Mouse (Mus musculus) MEL-GATA-1-ER (cell line): ENCODE measurements around the gene Rbp3.

Source experiments
- DNase-seq: peaks from one replicate; pipeline ENCODE4 v3.0.0-alpha.2; 2012; ENCODE audit warnings: low read depth; ENCODE audit errors: extremely low read depth

The Rbp3 gene

DNA sequence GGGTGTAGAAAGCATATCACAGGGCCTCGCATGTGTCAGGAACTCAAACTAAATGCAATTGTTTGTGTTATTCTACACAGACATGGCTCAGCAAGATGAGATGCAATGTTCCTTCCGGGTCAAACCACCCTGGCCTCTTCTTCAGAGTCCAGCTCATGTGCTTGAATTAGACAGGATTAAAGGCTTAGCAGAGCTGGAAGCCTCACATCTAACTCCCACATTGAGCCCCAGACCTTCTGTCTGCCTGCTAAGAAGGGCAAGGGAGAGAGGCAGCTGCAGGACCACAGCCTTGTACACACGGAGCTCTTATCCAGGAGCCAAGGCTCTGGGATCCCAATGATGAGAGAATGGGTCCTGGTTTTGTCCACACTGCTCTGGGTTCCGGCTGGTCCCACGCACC is at the start of gene Rbp3:
TSS of gene Rbp3 (plus strand) at position 243 of the 400 bp plus-strand sequence.
- DNase-seq: no peak

DNA sequence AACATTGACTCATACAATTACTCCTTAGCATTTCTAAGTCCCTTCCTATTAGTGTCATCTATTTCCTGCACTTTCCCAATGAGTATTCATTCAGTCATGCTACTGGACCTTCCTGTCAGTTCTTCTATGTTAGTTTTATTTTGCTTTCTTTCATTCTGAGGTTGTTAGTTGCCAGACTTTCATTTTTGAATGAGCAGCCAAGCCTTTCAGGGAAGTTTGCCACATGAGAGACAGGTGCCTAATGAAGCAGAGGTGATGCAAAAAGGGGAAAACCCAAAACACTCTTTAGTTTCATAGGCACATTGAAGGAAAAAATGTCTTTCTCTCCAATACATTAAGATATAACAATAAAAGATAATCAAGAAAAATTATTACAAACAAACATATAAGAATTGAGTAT is 49.0 kb upstream of the Rbp3 start:
- DNase-seq: no peak

DNA sequence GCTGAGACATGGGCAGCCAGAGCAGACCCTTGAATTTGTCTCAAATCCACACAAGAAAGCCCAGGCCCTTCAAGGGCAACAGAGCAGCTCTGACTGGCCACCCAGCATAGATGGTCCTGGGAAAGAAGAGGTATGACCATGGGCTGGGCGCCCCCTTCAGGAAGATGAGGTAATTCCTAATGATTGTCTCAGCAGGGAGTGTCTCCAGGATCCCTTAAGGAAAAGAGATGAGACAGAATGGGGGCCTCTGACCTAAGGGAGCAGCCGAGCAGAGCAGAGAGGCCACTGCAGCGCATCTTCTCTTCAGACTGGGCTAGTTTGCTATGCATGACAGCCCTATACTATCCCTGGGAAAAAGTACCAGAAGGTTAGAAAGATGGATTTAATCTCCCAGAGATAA is 40.1 kb upstream of the Rbp3 start:
- no peak for DNase-seq

DNA sequence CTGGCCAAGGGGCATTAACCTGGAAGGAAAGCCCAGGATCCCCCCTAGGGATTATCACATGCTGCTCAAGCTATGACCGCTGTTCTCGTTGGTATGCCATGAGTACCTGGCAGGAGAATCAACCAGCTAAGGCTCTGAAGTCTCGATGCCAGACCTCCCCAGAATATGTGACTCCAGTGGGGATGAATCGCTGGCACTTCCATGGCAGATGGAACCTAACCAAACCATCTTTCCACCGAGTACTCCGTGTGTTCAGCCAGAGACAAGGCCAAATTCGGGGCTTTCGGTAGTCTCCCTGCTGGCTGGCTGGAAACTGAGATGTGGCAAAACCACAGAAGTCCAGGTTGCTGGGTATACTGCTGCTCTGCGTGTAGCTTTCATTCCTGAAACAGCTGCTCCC is 39.6 kb upstream of the Rbp3 start:
- DNase-seq: no peak

DNA sequence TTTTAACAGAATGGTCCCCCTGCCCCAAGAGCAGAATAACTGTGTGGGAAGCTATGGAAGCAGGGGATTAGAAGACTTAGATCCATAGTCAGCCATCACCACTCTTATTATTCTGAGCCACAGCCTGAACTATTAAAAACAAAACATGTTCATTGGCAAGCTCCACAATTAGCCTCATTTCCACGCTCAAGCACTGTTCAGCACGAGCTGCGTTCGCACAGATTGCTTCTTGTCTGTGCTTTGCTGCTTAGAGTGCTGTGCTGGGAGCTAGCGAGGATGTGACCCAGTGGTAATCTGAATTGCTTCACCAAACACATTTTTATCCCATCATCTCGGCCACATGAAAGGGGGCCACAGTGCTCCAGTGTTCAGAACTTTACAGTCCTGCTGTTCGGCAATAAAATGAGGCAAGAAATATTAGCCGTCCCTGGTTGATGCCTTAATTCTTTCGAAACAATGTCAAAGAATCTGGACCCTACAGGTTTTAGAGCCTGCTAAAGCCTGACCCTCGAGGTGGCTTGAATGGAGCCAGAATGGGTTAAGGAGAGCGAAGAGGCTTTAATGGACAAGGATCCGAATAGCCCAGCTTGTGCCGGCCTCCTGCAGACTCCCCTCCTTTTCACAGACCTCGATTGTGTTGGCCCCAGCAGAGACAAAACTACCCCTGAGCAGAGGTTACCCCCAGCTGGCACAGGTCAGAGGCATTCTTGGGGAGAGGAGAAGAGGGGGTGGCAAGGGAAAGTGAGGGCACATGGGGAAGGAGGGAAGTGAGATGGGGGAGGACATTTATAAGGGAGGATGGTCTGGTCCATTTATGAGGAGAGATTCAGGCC is 32.9 kb upstream of the Rbp3 start:
- DNase-seq: no peak

DNA sequence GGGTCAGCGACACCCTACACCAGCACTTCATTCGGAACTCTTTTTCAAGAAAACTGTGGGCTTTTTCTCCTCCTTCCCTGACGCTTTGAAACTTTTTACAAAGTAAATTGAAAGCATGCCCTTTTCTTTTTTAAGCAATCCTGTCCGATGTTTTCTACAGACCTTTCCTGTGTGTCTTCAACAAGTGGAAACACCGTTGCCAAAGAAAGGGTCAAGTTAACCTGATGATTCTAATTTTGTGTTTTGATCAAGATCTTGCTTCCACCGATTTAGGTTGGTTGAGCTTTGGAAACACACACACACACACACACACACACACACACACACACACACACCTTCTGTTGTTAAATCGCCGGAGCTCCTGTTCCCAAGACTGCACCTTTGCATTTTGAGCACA is 31.0 kb upstream of the Rbp3 start:
- no peak for DNase-seq

DNA sequence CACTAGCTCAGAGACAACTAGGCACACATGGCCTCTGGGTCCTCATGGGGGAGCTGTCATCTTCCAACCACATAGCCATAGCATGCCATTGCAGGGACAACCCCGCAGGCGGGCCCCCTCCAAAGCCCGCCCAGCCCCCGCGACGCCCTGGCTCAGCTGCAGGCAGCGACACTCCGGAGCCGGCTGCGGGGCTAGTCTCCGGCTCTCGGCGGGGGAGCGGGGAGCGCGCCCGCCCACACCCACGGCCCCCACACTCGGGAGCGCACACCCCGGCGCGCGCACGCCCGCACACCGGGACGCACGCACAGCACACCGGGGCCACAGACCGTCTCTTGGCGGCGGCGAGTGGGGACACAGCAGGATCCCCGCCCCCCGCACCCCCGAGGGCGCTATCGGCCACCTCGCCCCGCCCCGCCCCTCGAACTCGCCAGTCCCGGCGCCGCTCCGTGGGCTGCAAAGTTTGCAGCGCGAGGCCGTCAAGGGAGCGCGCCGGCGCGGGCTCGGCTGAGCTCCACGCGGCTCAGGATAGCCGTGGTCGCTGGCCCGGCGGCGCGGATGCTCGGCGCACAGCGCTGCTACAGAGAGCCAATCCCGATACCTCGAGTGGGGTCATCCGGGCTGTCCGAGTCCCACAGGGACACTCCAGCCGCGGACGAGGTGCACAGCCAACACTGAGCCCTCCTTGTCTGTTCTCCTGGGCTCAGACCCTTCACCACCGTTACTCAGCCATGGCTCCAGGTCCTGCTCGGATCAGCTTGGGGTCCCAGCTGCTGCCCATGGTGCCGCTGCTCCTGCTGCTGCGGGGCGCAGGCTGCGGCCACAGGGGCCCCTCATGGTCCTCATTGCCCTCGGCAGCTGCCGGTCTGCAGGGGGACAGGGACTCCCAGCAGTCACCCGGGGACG is 30.4 kb upstream of the Rbp3 start, which contains the start of gene Gdf10:
TSS of gene Gdf10 (plus strand) at position 420 of the 903 bp plus-strand sequence.
- no peak for DNase-seq

DNA sequence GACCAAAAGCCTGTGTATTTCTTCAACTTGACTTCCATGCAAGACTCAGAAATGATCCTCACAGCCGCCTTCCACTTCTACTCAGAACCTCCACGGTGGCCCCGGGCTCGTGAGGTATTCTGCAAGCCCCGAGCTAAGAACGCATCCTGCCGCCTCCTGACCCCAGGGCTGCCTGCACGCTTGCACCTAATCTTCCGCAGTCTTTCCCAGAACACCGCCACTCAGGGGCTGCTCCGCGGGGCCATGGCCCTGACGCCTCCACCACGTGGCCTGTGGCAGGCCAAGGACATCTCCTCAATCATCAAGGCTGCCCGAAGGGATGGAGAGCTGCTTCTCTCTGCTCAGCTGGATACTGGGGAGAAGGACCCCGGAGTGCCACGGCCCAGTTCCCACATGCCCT is 21.9 kb upstream of the Rbp3 start:
- DNase-seq: no peak

DNA sequence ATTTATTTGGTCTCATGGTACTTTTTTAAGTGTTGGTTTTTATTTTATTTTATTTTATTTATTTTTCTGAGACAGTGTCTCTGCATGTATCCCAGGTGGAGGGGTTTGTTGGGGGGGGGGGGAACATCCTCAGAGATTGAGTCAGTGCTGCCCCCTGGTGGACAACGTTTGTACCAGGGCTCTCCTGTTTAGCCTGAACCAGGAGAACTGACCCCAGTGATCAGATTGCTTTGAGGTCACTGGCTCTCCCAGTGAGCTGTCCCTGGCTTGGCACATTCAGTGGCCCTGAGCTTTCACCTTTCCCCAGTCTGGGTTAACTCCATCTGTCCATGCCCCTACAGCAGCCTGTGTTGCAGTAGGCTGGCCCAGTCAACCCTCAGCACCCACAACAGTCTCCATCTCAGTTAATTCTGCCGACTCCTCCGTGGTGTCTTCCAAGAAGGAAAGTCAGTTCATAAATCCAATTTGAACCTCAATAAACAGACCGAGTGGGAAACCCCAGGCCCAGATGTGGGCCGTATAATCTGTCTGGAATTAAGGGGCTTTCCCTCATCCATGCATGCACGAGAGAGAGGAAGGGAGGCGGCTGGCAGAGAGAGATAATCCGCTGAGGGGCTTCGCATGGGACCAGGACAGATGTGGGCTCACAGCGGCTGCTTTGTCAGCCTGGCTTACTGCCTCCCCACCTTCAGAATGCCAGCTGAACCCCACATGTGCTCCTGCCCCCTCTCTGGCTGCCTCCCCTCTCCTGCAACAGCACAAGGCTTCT is 20.7 kb upstream of the Rbp3 start:
- no peak for DNase-seq

DNA sequence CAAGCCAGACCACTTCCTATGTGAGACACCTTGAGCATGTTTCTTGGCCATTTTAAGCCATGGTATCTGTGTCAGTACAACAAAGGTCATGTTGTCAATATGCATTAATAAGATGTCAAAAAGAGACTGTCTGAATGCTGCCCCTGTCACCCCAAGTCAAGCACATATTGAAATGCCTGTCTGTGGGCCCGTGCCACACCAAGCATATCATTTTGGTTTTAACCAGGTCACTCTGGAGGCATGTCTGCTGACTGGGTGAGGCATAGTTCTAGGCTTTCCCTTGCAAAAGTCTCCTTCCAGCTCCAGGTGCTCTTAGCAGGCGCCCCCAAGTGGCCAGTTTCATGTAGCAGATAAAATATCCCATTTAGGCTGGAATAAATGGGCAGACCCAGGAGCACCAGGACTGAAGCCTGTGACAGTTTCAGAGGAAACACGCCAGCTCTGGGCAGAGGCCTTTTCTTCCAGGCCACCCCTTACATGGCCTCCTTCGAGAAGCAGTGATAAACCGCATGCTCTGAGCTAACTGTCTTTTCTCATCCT is 20.0 kb upstream of the Rbp3 start:
- DNase-seq: no peak

DNA sequence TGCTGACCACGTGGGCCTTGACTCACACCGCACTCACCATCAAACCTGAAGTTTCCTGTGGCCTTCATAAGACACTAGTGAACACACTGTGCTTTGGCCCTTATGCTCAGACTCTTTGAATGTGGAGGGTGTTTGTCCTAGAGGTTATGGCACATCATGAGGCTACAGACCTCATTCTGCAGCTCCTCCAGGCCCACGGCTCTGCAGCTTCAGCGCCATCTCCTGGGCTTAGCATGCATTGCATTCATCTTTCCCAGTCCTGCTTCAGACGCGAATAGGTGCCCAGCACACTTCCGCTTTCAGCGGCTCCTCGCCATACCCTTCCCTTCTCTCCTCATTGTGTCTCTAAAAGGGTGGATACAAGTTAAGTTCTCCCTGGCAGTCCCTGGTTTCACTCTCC is 14.7 kb upstream of the Rbp3 start:
- no peak for DNase-seq

DNA sequence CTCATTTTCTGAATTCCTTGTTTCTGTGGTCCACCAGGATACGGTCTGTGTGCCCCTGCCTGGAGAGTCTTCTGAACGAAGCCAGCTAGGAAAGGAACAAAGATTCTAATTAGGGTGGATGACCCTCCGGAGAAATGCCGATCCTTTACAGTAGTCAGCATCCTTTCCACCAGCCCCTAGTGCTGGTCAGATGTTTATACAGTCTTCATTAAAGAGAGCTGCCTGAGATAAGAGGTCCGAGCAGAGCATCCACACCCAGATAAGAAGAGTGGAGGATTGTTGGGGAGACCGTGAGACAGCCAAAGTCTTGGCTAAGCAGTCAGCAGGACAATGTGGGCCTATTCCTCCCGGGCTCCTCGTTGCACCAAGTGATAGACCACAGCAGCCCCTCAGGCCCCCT is 13.1 kb upstream of the Rbp3 start, which contains the start of gene Gdf2:
TSS of gene Gdf2 (plus strand) at position 301 of the 400 bp plus-strand sequence.
- DNase-seq: no peak

DNA sequence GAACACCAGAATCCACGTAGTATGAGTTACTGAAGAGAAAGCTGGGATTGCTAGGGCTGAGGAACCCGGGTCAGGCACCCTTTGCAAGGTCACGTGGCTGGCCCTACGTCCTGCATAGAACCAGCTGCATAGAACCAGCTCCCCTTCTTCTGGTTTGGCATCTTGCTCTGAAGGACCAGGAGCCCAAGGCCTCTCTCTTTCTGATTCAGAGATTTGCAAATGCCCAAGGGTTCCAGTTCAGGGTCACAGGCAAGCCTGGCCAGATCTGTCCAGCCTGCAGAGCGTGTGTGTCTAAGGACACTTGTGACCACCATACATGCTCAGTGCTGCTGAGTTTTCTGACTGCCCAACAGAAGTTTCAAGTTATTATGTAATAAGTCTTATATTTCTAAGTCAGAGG is 11.6 kb upstream of the Rbp3 start:
- no peak for DNase-seq

DNA sequence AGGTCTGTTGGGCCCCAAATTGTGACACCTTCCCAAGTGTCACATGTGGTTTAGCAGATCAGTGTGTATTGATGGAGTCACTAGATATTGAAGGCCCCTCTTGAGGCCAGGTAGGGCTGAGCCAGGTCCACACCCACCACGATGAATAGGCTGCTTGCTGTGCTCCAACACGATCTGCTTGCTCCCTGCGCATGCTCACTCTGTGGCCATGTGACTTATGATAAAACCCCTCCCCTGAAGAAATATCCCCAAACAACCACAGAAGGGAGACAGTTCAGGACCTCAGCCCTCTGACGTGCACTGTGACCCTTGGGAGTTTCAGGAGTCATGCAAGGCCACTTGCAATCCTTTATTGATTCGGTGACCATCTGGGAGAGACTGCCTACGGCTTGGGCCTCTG is 7.7 kb upstream of the Rbp3 start:
- no peak for DNase-seq

DNA sequence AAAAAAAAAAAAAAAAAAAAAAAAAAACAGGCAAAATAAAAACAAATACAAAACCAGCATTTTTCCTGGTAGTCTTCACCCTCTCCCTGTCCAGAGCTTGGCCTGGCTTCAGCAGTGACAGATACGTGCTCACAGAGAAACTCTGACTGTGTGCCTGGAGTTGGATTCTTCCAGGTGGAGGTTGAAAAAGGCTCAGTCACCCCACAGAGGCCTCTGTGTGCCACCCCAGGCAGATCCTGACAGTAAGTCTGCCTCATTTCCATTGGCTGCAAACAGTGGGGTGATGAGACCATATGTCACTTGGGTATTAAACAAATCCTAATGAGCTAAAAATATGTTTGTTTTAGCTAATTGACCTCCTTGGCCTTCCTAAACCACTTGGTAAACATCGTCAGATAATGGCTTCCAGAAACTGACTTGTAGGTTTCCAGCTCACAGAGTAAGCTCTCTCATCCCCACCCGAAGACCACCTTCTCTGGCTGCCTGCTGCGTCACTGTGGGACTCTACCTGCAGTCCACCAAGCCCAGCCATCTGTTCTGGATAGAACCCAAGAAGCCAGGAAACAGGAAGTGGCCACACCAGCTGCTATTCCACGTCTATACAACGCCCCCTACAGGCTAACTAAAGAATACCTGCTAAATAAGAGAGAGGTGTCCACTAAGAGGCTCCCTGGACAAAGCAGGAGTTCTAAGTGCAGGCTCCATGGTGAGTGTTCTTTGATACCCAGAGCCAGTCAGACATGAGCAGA is 1.4 kb upstream of the Rbp3 start:
- no peak for DNase-seq

DNA sequence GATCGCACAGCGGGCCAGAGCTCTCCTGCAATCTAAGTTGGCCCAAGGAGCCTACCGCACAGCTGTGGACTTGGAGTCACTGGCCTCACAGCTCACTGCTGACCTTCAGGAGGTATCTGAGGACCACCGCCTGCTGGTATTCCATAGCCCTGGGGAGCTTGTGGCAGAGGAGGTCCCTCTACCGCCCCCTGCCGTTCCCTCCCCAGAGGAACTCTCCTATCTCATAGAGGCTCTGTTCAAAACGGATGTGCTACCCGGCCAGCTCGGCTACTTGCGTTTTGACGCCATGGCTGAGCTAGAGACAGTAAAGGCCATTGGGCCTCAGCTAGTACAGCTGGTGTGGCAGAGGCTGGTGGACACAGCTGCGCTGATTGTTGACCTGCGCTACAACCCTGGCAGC is 2.3 kb downstream of the Rbp3 start:
- no peak for DNase-seq

DNA sequence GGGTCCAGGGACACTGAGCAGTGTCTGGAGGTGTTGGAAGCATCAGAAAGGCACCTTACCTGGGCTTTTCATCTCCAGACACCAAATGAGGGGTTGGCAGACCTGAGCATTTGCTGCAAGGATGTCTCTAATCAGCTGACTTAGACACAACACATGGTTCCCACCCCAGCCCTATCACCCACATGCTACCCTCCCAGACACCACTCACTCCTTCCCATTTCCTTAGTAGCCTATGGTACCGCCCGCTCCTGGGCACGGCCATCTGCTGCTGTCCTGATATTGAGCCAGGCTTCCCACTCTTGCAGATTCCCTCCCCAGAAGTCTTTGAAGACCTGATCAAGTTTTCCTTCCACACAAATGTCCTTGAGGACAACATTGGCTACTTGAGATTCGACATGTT is 4.4 kb downstream of the Rbp3 start:
- no peak for DNase-seq

DNA sequence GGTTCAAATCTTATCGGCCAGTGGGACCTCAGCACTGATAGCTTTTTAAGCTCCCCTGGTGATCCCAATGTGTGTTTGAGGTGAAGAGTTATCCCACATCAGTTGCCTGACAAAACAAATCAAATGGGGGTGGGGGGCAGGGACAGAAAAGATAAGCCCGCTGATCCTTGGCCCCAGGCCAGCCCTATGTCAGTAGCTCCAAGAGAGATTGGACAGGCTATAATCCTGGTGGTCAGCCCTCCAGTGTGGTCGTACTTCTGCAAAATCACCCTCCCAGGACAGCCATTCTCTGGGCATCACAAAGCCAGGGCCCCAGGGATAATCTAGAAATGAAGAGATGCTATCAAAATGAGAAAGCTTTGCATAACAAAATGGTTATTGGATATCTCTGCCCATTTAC is 5.0 kb downstream of the Rbp3 start:
- no peak for DNase-seq

DNA sequence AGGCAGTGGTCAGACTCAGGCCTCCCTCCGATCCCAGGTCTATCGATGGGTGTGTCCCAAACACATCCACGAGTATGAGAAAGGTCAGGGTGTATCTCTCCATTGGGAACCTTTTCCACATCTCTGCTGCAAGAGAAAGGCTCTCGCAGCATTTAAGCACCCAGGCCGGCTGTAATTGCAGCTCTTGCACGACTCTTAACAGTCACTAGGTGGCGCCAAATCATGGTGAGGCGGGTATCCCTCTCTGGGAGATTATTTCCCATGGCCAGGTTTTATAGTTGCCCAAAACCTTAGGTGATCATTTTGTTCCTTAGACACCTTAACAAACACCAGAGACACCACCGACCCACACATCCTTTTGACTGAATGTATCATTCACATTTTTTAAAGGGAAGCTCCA is 5.5 kb downstream of the Rbp3 start:
- no peak for DNase-seq

DNA sequence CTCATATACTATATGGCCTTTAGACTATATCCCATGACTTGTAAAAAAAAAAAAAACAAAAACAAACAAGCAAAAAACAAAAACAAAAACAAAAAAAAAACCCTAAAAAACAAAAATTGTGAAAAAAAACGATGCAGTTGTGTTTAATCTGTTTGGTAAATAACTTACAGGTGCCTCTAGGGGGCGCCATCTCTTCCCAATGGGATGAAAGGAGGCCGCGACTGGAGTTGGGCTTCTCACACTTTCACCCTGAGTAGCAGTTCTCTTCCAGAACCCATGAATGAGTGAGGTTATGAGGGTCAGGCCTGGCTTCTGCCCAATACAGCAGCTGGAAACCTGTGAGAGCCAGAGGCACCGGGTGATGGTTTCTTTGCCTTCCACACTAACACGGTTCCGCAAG is 11.9 kb downstream of the Rbp3 start:
- no peak for DNase-seq

DNA sequence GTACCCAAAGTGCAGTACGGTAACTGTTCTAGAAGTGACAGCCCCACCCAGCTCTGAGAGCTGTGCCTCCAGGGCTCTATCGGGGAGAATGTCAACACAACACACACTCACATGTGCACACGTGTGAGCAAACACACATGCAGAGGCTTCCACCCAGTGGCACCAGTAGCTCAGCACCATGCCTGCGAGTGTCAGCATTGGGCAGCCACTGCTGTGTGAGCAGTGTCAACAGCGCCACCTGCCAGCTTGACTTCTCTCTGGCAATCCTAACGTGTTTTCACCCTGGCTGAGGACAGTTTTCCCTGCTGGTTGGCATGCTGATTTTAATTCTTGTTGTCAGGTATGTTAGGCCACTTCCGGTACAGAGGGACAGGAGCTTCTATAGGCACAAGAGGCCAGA is 18.9 kb downstream of the Rbp3 start:
- no peak for DNase-seq
